Mouse (Mus musculus) erythroblast, embryonic 14.5 days (primary cell): Measurements from ENCODE around the gene Ebp.

ENCODE experiments used
- GATA1 ChIP-seq: IDR thresholded peaks from 2 replicates; pipeline ENCODE4 v1.6.1; 2012; ENCODE audit warnings: low read length, inconsistent platforms, mixed read lengths
- TAL1 ChIP-seq: IDR thresholded peaks from 3 replicates; pipeline ENCODE4 v1.6.1; 2012; ENCODE audit warnings: low read length, inconsistent platforms, mixed read lengths

GRCm38 (mm10) chrX:8163076-8163475 is 30.2 kb downstream of the Ebp start:
- TF ChIP-seq GATA1 (no peak), TAL1 (no peak)
